Mouse (Mus musculus) C2C12 (cell line): ENCODE measurements around the gene Timp2. TPM values are rescaled to one million over a fixed set of nuclear protein-coding genes. Genes with fewer than 3 reads are reported as not detected.

Experiments used
- H3K27me3 ChIP-seq: one replicate; pipeline ENCODE4 v1.6.1; 2011; ENCODE audit not compliant: control insufficient read depth, insufficient read depth, insufficient read length
- H3K36me3 ChIP-seq: one replicate; pipeline ENCODE4 v1.6.1; 2011; ENCODE audit not compliant: control insufficient read depth, insufficient read depth
- H3K4me3 ChIP-seq: one replicate; pipeline ENCODE4 v1.5.1; 2011; ENCODE audit warnings: mild to moderate bottlenecking, control low read depth; ENCODE audit not compliant: poor library complexity, insufficient read depth, severe bottlenecking
- H3K79me2 ChIP-seq: one replicate; pipeline ENCODE4 v1.6.1; 2011; ENCODE audit not compliant: control insufficient read depth, insufficient read depth
- H3K79me3 ChIP-seq: one replicate; pipeline ENCODE4 v1.6.1; 2011; ENCODE audit warnings: low read depth, control low read depth
- H3ac ChIP-seq: one replicate; pipeline ENCODE3; 2011; ENCODE audit warnings: low read depth; ENCODE audit not compliant: control insufficient read depth, insufficient read length
- CEBPB ChIP-seq: IDR thresholded peaks from one replicate; pipeline ENCODE4 v1.6.1; 2011; ENCODE audit warnings: low read depth, mild to moderate bottlenecking, control low read depth, moderate library complexity
- CTCF ChIP-seq: IDR thresholded peaks from one replicate; pipeline ENCODE4 v1.5.1; 2011; ENCODE audit not compliant: control insufficient read depth, insufficient read depth, insufficient read length
- FOSL1 ChIP-seq: IDR thresholded peaks from one replicate; pipeline ENCODE4 v1.8.0; 2011; ENCODE audit warnings: mild to moderate bottlenecking, low read length; ENCODE audit not compliant: poor library complexity, insufficient read depth, severe bottlenecking
- MAX ChIP-seq: IDR thresholded peaks from one replicate; pipeline ENCODE4 v1.6.1; 2011; ENCODE audit warnings: mild to moderate bottlenecking, control low read depth
- MYOD1 ChIP-seq: IDR thresholded peaks from one replicate; pipeline ENCODE4 v1.6.1; 2011; ENCODE audit warnings: low read depth; ENCODE audit not compliant: control insufficient read depth, insufficient read length
- MYOG ChIP-seq: IDR thresholded peaks from one replicate; pipeline ENCODE4 v1.6.1; 2011; ENCODE audit not compliant: control insufficient read depth, insufficient read length; ENCODE audit errors: extremely low read depth
- USF1 ChIP-seq: IDR thresholded peaks from one replicate; pipeline ENCODE4 v1.6.1; 2011; ENCODE audit warnings: low read depth, mild to moderate bottlenecking, control low read depth, moderate library complexity
- polyA plus RNA-seq: library from polyadenylated mRNA; unstranded; fragments of >200 nt; fragmentation: generic; extraction: Trizol; gene quantifications from one replicate; pipeline ENCODE4 v1.2.1, GENCODE M21; 2012; ENCODE audit warnings: missing spikeins

Gene Timp2
- polyA plus RNA-seq, 1 experiment, result 372 TPM

- Histone ChIP-seq H3K79me3 (peaks cover 97% of the 10 kb centered on the region), H3K4me3 (no peak overlapping the region), H3ac (no peak overlapping the region), H3K27me3 (no peaks in the 10 kb centered on the region), H3K36me3 (peaks cover 52% of the 10 kb centered on the region), H3K79me2 (peaks cover 100% of the 10 kb centered on the region)
- no peak for TF ChIP-seq MAX
- TF ChIP-seq FOSL1, result no peak
- no peak for TF ChIP-seq CEBPB
- no peak for TF ChIP-seq CTCF
- no peak for TF ChIP-seq MYOD1
- no peak for TF ChIP-seq MYOG
- TF ChIP-seq USF1, result no peak
Measured at GRCm38 (mm10) chr11:118348419-118348818, 7.1 kb downstream of the Timp2 start.

GRCm38 (mm10) chr11:118347911-118348310, 7.6 kb downstream of the Timp2 start:
- Histone ChIP-seq H3K79me3 (peaks cover 97% of the 10 kb centered on the region), H3K4me3 (no peak overlapping the region), H3K36me3 (peaks cover 52% of the 10 kb centered on the region), H3ac (no peak overlapping the region), H3K79me2 (peaks cover 100% of the 10 kb centered on the region), H3K27me3 (no peaks in the 10 kb centered on the region)
- no peak for TF ChIP-seq MAX
- TF ChIP-seq USF1, result no peak
- no peak for TF ChIP-seq MYOG
- TF ChIP-seq MYOD1, result no peak

DNA sequence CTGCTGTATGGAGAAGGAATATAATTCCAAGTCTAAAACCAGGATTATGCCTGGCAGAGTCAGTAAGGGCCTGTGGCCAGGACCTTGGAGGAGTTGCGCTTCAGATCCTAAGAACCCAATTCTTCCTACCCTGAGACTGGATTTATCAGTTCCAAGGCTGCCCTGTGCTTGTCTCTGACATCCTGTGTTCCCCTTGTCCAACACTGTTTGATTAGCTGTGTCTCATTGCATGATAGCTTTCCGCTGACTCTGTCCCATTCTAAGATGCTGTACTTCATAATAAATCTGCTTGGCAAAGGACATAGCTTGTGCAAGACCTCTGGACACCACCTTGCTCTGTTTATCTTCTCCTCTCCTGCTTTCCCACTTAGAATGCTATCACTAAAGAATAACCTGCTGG, 8.1 kb downstream of the Timp2 start:
- Histone ChIP-seq H3K27me3 (no peaks in the 10 kb centered on the region), H3K36me3 (peaks cover 52% of the 10 kb centered on the region), H3K79me3 (peaks cover 97% of the 10 kb centered on the region), H3K79me2 (peaks cover 100% of the 10 kb centered on the region), H3ac (no peak overlapping the region), H3K4me3 (no peak overlapping the region)
- TF ChIP-seq MYOG (no peak), CTCF (no peak), CEBPB (no peak), MAX (no peak), MYOD1 (no peak), FOSL1 (no peak), USF1 (no peak)

GRCm38 (mm10) chr11:118346395-118347096, 9.0 kb downstream of the Timp2 start:
- Histone ChIP-seq H3K79me2 (peaks cover 100% of the 10 kb centered on the region), H3ac (no peak overlapping the region), H3K36me3 (peaks cover 50% of the 10 kb centered on the region), H3K79me3 (peaks cover 97% of the 10 kb centered on the region), H3K27me3 (no peaks in the 10 kb centered on the region), H3K4me3 (no peak overlapping the region)
- TF ChIP-seq CEBPB (no peak), MYOD1 (no peak), MYOG (no peak), USF1 (peak; percentile 64), CTCF (no peak)

DNA sequence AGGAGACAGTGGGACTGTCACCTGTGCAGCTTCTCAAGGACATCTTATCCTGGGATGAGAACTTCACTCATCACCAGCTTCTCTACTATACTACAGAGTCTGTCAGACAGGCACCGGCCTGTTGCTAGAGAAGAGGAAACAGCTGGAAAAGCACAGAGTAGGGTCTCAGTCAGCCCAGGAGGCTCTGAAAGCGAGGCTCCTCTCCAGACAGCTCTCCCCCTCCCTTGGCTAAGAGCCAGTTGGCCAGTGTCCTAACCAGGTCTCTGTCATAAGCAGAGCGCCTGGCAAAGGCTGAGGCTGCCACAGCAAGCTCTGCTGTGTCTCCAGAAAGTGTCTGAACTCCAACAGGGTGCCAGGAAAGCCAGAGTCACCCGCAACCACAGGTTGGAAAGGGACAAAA, 9.8 kb downstream of the Timp2 start:
- Histone ChIP-seq H3K27me3 (no peaks in the 10 kb centered on the region), H3K79me2 (peaks cover 100% of the 10 kb centered on the region), H3ac (no peak overlapping the region), H3K4me3 (no peak overlapping the region), H3K79me3 (peaks cover 95% of the 10 kb centered on the region), H3K36me3 (peaks cover 46% of the 10 kb centered on the region)
- TF ChIP-seq USF1 (no peak), FOSL1 (no peak), MYOD1 (no peak), MYOG (no peak), CEBPB (no peak), CTCF (no peak), MAX (no peak)

GRCm38 (mm10) chr11:118343629-118344028, 11.9 kb downstream of the Timp2 start:
- Histone ChIP-seq H3K4me3 (no peak overlapping the region), H3K36me3 (peaks cover 58% of the 10 kb centered on the region), H3K79me3 (peaks cover 92% of the 10 kb centered on the region), H3K27me3 (no peaks in the 10 kb centered on the region), H3K79me2 (peaks cover 100% of the 10 kb centered on the region), H3ac (no peak overlapping the region)
- TF ChIP-seq MYOD1, result no peak
- no peak for TF ChIP-seq FOSL1
- no peak for TF ChIP-seq USF1
- TF ChIP-seq CEBPB, result no peak
- no peak for TF ChIP-seq CTCF
- no peak for TF ChIP-seq MAX
- TF ChIP-seq MYOG, result no peak
